Mouse (Mus musculus) hindlimb bud, embryonic 11.5 days (tissue): ENCODE results near the gene Gm21974.
"Not testable (repeated sequence)": the region's sequence is repeated elsewhere in the genome, so short reads cannot be mapped to it uniquely, and the experiment has no call there.

Source experiments
- DNase-seq: peaks from one replicate; pipeline ENCODE4 v3.0.0-alpha.2; 2012; ENCODE audit warnings: low read depth, low spot score; ENCODE audit errors: extremely low spot score

Gm21974 gene

DNA sequence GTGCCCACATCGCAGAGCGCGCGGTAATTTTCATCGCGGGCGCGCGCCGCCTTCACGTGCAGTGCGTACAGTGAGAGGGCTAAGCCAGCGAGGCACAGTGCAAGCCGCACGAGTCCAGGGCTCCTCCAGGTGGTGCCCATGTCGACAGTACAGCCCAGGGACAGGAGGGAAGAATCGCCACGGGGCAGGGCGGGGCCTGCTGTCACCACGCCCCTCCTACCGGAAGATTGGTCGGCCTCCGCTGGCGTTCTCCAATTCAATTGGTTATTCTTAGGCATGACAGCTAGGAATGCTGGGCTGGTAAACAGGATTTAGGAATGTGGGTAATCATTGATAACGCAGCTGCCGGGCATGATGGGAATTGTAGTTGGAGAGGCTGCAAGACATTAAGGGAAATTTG is at the start of gene Gm21974, which contains the start of gene Vkorc1:
Gene Gm21974 (minus strand): TSS at position 13 of the 400 bp plus-strand sequence.
Gene Vkorc1 (minus strand): TSS at position 176 of the 400 bp plus-strand sequence.
- peak; percentile 85 for DNase-seq

DNA sequence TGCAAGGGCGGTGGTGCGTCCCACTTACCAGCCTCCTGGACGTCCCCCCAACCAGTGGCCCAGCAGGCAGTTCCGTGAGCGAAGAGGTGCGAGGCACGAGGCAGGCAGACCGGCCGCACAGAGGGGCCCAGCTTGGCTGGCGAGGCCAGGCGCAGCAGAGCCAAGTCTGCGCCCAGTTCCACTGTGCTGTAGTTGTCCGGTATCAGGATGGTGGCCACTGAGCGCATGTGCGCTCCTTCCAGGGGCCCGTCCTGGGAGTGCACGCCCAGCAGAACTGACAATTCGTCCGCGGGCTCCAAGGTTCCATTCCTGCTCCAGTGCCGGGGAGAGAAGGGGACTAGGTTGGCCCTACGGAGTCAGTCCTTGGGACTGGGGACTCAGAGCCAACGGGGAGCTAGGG is 49.4 kb upstream of the Gm21974 start:
- no peak for DNase-seq

DNA sequence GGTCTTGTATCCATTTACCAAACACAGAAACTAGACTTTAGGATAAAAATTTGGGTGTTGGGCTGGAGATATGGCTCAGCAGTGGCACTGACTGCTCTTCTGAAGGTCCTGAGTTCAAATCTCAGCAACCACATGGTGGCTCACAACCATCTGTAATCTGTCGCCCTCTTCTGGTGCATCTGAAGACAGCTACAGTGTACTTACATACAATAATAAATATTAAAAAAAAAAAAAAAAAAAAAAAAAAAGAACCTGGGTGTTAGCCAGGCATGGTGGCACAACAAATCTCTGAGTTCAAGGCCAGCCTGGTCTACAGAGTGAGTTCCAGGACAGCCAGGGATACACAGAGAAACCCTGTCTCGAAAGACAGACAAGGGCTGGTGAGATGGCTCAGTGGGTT is 46.8 kb upstream of the Gm21974 start:
- not testable (repeated sequence) for DNase-seq

DNA sequence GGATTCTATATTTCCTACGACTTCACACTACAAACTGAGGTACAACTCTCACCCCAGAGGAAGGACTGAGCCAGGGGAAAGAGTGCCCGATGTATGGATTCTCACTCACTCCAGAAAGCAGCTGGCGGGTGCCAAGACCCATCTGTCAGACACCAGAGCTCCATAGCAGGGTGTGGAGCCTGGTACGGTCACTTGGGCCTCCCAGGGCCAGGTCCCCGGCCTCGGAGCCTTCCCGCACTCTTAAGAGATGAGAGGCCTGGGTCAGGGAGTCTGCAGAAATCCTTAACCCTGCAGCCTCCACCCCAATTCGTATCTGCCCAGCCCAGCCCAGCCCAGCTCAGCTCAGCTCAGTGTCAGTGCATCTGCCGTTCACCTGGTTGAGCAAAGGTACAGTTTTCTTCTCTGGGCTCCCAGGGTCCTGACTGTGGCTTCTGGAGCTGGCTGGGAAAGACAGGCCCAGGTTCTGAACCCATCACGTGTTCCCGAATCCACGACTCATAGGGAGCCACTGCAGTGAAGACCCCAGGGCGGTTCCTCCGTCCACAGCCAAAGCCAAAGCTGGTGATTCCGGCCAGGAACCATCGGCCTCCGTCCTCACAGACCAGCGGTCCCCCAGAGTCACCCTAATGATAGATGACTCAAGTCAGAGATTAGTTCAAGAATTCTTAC is 41.1 kb upstream of the Gm21974 start:
- DNase-seq = no peak

DNA sequence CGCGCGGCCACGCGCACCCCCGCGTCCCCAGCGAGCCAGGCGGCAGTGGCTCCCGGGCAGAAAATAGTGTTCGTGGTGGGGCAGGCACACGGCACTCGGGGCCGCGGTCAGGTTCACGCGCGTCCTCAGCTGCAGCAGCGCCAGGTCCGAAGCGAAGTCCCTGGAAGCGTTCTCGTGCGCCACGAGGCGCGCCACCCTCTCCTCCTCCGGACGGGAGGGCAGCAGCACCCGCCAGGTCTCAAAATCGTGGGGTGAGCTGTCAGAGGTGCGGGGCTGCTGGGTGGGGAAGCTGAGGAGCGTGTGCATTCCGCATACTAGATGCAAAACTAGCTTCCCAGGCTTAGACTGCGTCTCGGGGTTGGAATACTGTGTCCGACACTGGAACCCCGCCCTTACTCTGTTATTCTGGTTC is 40.5 kb upstream of the Gm21974 start:
- DNase-seq = no peak

DNA sequence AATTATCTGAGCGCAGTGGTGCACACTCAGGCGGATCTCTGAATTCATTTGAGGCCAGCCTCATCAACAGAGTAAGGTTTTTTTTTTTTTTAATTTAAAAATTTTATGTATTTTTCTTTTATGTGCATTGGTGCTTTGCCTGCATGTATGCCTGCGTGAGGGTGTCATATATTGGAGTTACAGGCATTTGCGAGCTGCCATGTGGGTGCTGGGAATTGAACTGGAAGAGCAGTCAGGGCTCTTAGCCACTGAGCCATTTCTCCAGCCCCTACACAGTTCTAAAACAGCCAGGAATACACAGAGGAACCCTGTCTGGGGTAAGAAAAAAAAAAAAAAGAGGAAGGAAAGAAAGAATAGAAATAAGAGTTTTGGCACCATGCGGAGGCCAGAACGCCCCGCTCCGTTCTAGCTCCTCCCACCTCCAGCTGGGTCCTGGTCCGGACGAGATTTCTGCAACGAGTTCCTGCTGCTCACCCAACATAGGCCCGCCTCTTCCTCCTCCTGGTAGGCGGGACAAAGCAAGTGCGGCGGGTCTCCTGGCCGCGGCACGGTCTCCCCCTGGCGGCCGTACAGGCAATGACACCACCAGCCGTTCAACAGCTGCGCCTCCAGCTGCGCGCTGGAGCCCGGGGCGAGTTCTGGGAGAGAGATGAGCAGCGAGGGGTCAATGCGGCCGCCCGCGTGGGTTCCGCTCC is 39.9 kb upstream of the Gm21974 start:
- peak; percentile 77 for DNase-seq

DNA sequence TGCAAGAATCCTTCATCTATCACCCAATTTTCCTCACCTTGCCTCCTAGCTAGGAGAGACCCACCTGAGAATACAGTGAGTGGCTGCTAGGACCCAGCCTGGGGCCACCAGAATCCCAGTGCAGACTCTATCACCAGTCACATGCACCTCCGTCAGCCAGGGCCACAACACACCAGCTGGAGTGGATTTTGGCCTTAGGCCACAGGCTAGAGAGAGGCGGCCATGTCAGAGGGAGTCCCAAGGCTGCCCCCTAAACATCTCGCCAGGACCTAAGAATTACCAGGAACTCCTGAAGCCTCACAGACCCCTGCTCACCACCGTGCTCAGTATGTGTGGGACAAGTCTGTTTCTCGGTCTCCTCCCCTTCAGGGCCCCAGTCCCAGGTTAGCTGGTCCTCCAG is 38.8 kb upstream of the Gm21974 start:
- DNase-seq = no peak

DNA sequence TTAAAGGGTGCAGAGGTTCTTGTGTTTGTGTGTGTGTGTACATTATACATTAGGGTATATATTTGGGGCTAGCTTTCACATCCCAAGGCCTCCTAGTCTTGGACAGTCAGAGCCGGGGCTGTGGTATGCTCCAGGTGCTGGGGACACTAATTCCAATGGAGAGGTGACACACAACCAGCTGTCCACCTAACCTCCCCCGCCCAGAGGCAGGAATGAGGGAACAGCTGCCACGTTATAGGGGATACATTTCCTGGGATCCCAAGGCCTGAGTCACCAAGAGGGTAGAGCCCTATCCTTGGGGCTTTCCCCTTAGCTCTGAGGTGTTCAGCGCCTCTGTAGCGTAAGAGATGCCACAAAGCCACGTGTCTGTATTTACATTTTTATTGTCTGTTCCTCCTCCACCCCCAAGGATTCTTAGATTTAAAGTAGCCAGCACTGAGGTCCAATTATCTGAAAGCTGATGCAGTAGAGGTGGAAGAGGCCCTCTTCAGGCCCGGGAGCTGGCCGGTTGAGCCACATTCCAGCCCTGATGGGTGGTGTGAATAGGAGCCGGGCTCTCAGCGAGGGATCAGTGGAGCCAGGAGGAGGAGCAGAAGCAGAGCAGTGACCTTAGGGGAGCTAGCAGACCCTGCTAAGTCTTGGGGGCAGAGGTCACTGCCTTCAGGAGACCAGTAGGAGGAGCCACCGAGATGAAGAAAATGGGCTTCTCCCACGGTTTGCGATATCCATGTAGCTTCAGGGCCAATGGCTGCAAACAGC is 37.2 kb upstream of the Gm21974 start:
- DNase-seq = no peak

DNA sequence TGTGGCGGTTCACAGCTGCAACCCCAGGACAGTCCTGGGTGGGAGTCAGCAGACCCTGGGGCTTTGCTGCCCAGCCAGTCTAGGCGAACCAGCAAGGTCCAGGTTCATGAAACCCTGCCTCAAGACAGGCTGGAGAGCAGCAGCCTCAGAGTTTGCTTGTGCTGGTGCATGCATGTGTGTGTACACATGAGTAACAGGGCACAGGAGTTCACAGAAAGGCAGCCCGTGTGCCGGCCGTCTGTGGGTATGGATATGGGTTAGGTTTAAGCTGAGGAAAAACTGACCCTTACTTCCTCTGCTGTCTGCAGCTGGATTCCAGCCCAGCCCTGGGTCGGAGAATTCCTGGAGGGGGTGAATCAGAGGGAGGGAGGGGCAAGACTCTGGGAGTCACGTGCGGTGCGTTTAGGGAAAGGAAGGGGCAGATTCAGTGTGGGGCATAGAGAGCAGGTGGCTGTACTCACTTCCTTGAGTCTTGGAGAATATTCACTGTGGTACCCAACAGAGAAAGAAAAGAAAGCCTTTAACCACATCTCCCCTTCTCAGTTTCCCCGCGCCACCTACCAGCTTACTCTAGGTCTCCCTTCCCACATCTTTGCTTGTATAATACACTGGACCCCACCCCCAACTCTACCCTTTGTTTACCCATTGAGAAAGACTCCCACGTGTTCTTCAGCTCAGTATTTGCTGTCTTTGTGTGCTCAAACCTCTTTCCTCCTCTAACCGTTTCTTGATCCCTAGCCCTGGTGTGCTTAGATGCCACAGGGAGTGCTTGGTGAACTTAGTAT is 36.3 kb upstream of the Gm21974 start:
- DNase-seq = no peak

DNA sequence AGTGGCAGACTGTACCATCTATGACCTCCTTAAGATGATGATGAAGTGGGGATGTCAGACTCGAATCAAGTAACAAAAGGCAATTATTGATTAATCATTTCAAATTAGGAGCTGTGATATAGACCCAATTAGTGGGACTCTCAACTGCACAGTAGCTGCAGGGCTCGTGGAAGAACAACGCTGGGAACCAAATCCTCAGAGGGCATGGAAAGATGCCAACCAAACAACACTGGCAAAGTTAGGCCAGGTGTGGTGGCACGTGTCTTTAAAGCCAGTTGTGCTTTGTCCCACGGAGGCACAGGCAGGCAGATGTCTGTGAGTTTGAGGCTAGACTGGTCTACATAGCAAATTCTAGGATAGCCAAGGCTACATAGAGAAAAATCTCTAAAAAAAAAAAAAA is 35.4 kb upstream of the Gm21974 start:
- DNase-seq = no peak

DNA sequence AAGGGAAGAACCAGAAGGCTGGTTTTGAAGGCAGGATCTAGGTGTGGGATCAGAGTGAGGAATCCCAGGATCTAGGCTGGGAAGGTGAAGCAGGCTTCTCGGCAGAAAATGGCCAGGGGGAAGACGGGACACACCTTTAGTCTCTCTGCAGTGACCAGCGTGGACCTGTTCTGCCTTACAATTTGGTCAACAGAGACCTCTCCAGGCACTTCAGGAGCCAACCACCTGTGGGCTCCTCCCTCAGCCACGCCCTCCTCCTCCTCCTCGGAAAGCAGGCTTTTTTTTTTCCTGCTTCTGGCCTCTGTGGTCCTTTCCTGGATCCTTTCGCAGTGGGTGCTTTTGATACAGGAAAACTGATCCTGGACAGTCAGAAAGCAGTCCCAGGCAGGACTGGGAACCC is 34.7 kb upstream of the Gm21974 start, which contains the start of gene Prss8:
Gene Prss8 (minus strand): TSS at position 182 of the 400 bp plus-strand sequence.
- no peak for DNase-seq

DNA sequence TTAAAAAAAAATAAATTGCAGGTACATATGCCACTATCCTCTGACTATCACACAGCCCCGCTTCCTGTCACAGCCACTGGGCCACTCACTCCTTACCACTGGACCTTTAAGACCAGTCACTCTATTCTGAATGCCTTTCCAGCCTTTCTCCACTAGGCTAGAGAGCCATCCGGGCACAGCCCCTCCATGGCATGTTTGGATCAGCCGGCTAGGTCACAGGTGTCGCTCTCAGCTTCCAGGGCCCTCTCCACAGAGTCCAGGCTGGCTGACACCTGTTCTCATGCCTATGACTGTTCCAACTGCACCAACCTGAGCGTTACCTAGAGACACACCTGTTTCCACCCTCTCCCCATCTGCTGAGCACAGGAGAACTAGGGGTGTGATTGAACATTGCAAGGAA is 33.3 kb upstream of the Gm21974 start:
- no peak for DNase-seq

DNA sequence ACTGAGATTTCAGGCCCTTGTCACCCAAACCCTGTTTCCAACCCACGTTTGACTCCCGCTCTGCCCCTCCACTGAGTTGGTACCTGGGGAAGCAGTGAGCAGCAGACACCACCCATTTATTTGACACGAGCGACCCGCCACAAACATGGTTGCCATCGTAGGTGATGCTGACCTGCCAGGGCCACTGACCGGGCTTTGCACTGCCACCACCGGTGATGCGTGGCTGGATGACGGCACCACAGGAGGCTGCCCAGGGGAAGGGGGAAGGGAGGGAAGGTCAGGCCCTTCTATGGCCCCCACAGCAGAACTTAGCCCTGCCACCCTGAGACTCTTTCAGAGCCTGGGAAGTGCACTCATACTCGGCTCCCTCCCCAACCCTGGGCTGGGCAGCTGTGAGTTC is 32.5 kb upstream of the Gm21974 start:
- no peak for DNase-seq

DNA sequence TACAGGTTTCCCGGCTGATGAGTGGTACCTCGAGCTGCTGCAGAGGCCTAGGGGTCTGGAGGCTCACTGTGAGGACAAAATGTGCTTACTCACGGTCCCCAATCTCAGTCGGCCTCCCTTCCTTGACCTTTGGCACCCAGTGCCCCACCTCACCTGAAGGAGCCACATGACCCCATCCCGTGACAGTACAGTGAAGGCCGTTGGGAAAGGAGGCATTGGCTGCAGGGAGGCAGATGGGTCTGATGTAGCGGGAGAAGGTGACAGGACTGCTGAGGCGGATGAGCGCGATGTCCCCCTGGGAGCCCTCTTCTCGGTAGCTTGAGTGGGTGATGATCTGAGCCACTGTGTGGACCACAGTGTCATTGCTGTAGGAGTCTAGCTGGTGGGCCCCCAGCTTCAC is 31.6 kb upstream of the Gm21974 start:
- DNase-seq = no peak

DNA sequence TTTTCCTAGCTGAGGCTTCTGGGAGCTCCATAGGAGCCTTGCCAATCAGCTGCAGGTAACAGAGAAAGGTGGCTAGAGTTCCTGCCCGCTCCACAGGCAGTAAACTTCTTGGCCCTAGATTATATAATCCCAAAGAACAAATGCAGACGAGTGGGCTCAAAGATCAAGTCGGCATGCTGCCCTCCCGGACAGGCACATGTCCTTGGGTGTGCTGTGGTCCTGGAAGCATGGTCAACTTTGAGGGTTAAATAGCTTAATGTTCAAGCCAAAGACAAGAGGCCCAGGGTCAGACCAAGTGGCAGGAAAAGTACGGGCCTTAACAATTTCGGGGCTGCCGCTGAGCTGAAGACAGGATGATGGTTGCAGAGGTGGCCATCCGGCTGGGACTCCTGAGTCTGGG is 30.8 kb upstream of the Gm21974 start:
- DNase-seq = no peak

DNA sequence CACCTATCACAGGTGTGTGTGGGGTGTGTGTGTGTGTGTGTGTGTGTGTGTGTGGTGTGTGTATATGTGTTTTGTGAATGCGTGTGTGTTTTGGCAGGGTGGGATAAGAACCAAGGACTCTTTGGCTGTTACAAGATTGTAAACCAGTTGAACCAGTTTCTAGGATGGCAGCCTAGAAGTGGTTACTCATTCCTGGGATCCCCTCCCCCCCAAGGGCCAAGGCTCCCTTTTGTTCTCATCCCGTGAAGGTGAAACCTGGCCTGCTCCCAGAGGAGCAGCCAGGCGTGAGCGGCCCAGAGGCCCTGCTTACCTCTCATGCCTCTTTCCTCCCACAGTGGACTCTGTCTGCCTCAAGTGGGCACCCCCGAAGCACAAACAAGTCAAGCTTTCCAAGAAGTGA is 30.0 kb upstream of the Gm21974 start:
- no peak for DNase-seq

DNA sequence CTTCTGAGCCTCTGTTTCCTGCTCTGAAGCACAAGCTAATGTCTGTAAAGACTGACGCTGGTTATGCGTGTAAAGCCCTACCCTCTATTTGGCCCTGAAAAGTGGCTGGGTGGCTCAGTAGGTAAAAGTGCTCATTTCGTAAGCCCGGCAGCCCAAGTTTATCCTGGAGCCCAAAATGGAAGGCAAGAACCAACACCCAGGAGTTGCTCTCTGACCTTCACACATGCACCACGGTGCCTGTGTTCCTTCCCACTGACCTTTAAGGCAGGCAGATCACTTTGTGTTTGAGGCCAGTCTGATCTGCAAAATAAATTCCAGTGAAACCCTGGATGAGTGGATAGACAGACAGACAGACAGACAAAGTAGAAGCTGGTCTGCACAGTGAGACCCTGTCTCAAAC is 28.5 kb upstream of the Gm21974 start:
- DNase-seq = no peak

DNA sequence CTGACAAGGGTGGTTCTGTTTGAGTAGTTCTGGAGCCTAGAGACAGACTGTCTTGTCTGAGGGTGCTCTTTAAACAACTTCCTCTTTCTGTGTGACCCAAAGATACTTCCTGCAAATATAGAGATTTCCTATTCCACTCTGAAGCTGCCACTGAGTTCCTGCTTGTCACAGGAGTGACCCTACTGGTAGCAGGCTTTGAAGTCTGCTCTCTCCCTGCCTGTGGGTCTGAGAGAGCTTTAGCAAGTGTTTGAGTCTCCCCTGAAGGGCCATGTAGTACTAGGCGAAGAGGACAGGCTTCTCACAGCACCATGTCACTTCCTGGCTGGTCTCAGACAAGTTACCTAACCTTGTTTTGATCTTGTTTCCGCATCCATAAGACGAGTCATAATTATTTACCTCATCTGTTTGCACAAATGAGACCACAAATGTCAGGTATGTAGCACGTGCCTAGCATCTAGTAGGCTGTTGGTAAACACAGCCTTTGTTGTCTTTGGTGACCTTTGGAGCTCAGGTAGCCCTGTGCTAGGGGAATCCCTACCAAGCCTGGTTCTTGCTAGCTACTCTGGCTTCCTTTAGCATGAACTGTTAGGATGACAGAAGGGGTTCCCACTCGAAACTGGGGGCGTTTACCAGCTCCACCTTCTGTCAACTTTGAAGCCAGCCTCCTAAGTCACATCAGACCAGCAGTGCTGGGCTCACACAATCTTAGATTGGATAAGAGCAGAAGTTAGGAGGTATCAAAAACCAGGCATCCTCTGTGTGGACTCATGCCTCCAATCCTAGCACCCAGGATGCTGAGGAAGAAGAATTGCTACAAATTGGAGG is 27.4 kb upstream of the Gm21974 start:
- DNase-seq = no peak

DNA sequence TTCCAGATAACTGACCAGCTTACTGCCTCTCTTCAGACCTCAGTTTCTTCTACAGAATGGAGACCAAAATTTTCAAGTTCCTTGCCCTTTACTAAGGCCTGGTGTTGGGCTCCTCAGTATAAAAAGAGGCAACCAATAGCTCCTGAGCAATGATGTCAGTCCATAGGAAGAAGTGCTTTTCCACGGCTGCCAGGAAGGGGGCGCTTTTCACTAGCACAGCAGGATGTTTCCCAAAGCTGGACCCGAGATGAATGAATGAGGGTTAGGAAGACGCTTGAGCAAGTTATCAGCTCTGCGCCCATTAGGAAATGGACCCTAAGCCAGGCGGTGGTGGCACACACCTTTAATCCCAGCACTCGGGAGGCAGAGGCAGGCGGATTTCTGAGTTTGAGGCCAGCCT is 26.3 kb upstream of the Gm21974 start:
- no peak for DNase-seq

DNA sequence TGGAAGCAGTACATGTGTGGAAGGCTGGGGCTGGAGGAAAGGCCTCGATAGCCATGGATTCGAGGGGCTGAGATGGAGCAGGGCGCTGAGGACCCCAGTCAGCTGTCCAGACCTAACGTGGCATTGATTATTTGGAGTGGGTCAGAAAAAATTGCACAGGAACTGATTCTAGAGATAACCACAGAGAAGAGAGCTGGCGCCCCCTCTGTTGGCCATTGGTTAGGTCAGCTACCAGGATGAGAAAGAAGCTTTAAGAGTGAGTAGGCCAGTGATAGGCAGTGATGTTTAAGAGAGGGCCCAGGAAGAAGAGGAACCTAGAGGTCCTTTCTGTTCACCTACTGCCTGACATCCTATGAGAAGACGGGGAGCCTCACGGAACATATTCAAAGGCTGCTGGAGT is 24.0 kb upstream of the Gm21974 start:
- no peak for DNase-seq
